Comparison of ENCODE assay signal across 9 mouse cellular contexts in genomic region chr9:98130849-98131248, GRCm38 (mm10).
A peak's percentile ranks its signal among the peaks of the same experiment; 100 is the strongest.
DNase-seq lines count a peak whose midpoint lies in the region; TF ChIP-seq lines count a peak whose summit lies in the region.
"Had no signal": no experiment of that assay in that cellular context is flagged by ENCODE, and none has a peak within 500 bp of the region (broad histone marks: within the 10 kb centered on the region; RNA-seq: fewer than 3 reads in every experiment).

No protein-coding gene starts in this region.

- TF ChIP-seq CTCF in left cerebral cortex, adult 2 months (IDR thresholded peaks at IDR 0.05), result no peak

- peak; percentile 23 for DNase-seq in retina, adult 2 months (ENCODE audit: low read depth, low spot score)
- no peak for DNase-seq in retina, embryonic 14.5 days (ENCODE audit: low spot score)
- peak; percentile 36 to 59 for DNase-seq in frontal cortex, postnatal 10 days (ENCODE audit: low spot score in 2 of 2)
- DNase-seq in left cerebral cortex, adult 2 months (ENCODE audit: extremely low spot score in 1 of 2, low spot score in 2 of 2), result peak; percentile 46 to 72
- DNase-seq in Muller cell, postnatal 12 days (ENCODE audit: inconsistent ontology term), result no peak
- no peak for DNase-seq in urinary bladder, postnatal 4 days (ENCODE audit: low spot score in 2 of 2)
- no peak for DNase-seq in thymus, postnatal 14 days
- no peak for DNase-seq in heart, postnatal 14 days

- intact Hi-C loops in left cerebral cortex, adult 2 months (cut with DNase I), result loop anchor here (2.0 to 5.0 kb wide), 2 partner anchors 99 to 258 kb away; partner anchors contain the start of gene Clstn2
- intact Hi-C loops in heart, postnatal 14 days (cut with DNase I), result no loop called here

- peak overlapping the region; percentile 77 for H3K27ac ChIP-seq in left cerebral cortex, adult 2 months
- H3K27ac ChIP-seq: limb, embryonic 12.5 days had no signal

- no peak overlapping the region for H3K4me3 ChIP-seq in left cerebral cortex, adult 2 months
- H3K4me3 ChIP-seq: limb, embryonic 12.5 days had no signal

Comparison
In these comparisons a context has a peak if more than half of its experiments do, and no peak if none do; other contexts are left out.
1. DNase-seq: peak in retina, adult 2 months (single experiment), frontal cortex, postnatal 10 days (2 of 2) and left cerebral cortex, adult 2 months (2 of 2); none in retina, embryonic 14.5 days (single experiment), Muller cell, postnatal 12 days (single experiment), urinary bladder, postnatal 4 days (0 of 2), thymus, postnatal 14 days (single experiment) and heart, postnatal 14 days (0 of 2).